Mouse (Mus musculus): ENCODE results near the gene Fsd1l.

DNA sequence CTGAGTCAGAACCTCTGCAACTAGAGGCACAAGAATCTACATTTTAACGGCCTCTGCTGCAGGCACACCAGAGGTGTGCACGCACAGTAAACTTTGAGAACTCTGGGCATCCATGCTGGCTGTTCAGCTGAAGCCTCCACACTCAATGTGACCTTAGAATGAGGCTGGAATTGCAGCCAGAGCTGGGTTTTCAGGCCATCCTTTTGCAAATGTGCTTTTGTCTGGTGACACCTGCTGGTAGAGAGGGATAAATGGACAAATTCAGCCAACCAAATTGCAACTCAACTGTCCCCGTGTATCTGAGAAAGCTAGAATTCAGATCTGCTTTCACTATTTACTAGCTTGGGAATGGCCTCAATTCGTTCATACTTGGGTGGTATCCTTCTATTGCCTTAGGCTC, 37.1 kb upstream of the Fsd1l start:
- TF ChIP-seq CTCF (conservative IDR thresholded peaks at IDR 0.05 in 1 of 2, IDR thresholded peaks at IDR 0.05 in 1 of 2; ENCODE audit: low read depth in 2 of 2, low read length in 2 of 2) (peak; percentile 45 to 86), MAX (IDR thresholded peaks at IDR 0.05; ENCODE audit: low read length) (no peak), UBTF (IDR thresholded peaks at IDR 0.05; ENCODE audit: low read depth, low read length) (no peak), ZC3H11A (IDR thresholded peaks at IDR 0.05; ENCODE audit: low read depth, low read length) (peak; percentile 72), ZKSCAN1 (IDR thresholded peaks at IDR 0.05; ENCODE audit: borderline replicate concordance, low read depth, low read length) (no peak), USF1 (IDR thresholded peaks at IDR 0.05; ENCODE audit: low read depth, low read length) (no peak)

Measured in CH12.LX (cell line).